Mouse (Mus musculus): ENCODE data around the gene Gm17087. TPM values are rescaled to one million over a fixed set of nuclear protein-coding genes. Genes with fewer than 3 reads are reported as not detected.

Gene Gm17087
- polyA plus RNA-seq, 1 experiment from 2014 or later = not detected

GRCm38 (mm10) chr17:8597790-8598189 lies 31.0 kb upstream of the Gm17087 start:
- H3K4me3 ChIP-seq (ENCODE audit: low read depth, low read length) = no peak overlapping the region
- no peaks in the 10 kb centered on the region for H3K9me3 ChIP-seq (ENCODE audit: low read length)
- no peaks in the 10 kb centered on the region for H3K4me1 ChIP-seq (ENCODE audit: insufficient read depth)
- H3K36me3 ChIP-seq (replicated peaks; ENCODE audit: insufficient read depth, low read length) = no peaks in the 10 kb centered on the region
- TF ChIP-seq CTCF (IDR thresholded peaks at IDR 0.05; ENCODE audit: low read depth) (peak; percentile 88), EP300 (IDR thresholded peaks at IDR 0.05; ENCODE audit: low read depth) (no peak)
- no peak overlapping the region for H3K9ac ChIP-seq (replicated peaks)
- no peak overlapping the region for H3K27ac ChIP-seq (ENCODE audit: low read depth)
- no peaks in the 10 kb centered on the region for H3K27me3 ChIP-seq (ENCODE audit: insufficient read depth, low read length)
- H3K4me2 ChIP-seq (ENCODE audit: low read depth, low read length) = no peak overlapping the region
- peak; percentile 57 for DNase-seq
- 8% methylated on average over 7 of the region's 7 CpGs for WGBS (ENCODE audit: insufficient replicate concordance)
- ATAC-seq = no peak

GRCm38 (mm10) chr17:8592427-8593277 lies 25.9 kb upstream of the Gm17087 start:
- WGBS (ENCODE audit: insufficient replicate concordance) = 15% methylated on average over 22 of the region's 22 CpGs
- H3K4me2 ChIP-seq (ENCODE audit: low read depth, low read length) = no peak overlapping the region
- no peak overlapping the region for H3K4me3 ChIP-seq (ENCODE audit: low read depth, low read length)
- ATAC-seq (no peak; the same call in 1 of the 2 replicates), DNase-seq (peak; percentile 65)
- H3K27ac ChIP-seq (ENCODE audit: low read depth) = no peak overlapping the region
- no peak overlapping the region for H3K9ac ChIP-seq (replicated peaks)
- H3K36me3 ChIP-seq (replicated peaks; ENCODE audit: insufficient read depth, low read length) = no peaks in the 10 kb centered on the region
- no peaks in the 10 kb centered on the region for H3K9me3 ChIP-seq (ENCODE audit: low read length)
- TF ChIP-seq EP300 (IDR thresholded peaks at IDR 0.05; ENCODE audit: low read depth) (no peak), CTCF (IDR thresholded peaks at IDR 0.05; ENCODE audit: low read depth) (peak; percentile 83)
- H3K27me3 ChIP-seq (ENCODE audit: insufficient read depth, low read length) = peaks cover 3% of the 10 kb centered on the region; the same call in 1 of the 2 replicates
- H3K4me1 ChIP-seq (ENCODE audit: insufficient read depth) = no peaks in the 10 kb centered on the region

- Histone ChIP-seq H3K4me1 (ENCODE audit: insufficient read depth) (no peaks in the 10 kb centered on the region), H3K27ac (ENCODE audit: low read depth) (no peak overlapping the region), H3K9me3 (ENCODE audit: low read length) (no peaks in the 10 kb centered on the region), H3K27me3 (ENCODE audit: insufficient read depth, low read length) (no peaks in the 10 kb centered on the region), H3K4me3 (ENCODE audit: low read depth, low read length) (no peak overlapping the region), H3K4me2 (ENCODE audit: low read depth, low read length) (no peak overlapping the region), H3K36me3 (replicated peaks; ENCODE audit: insufficient read depth, low read length) (no peaks in the 10 kb centered on the region), H3K9ac (replicated peaks) (no peak overlapping the region)
- no peak for ATAC-seq
- WGBS (ENCODE audit: insufficient replicate concordance) = 75% methylated on average over 8 of the region's 8 CpGs
- TF ChIP-seq CTCF (IDR thresholded peaks at IDR 0.05; ENCODE audit: low read depth) (no peak), EP300 (IDR thresholded peaks at IDR 0.05; ENCODE audit: low read depth) (no peak)
- no peak for DNase-seq
Observed at GRCm38 (mm10) chr17:8581579-8581978, 14.8 kb upstream of the Gm17087 start.

- Histone ChIP-seq H3K27me3 (ENCODE audit: insufficient read depth, low read length) (no peaks in the 10 kb centered on the region), H3K27ac (ENCODE audit: low read depth) (no peak overlapping the region), H3K4me2 (ENCODE audit: low read depth, low read length) (no peak overlapping the region), H3K36me3 (replicated peaks; ENCODE audit: insufficient read depth, low read length) (no peaks in the 10 kb centered on the region), H3K9ac (replicated peaks) (no peak overlapping the region), H3K9me3 (ENCODE audit: low read length) (no peaks in the 10 kb centered on the region), H3K4me1 (ENCODE audit: insufficient read depth) (no peaks in the 10 kb centered on the region), H3K4me3 (ENCODE audit: low read depth, low read length) (no peak overlapping the region)
- TF ChIP-seq EP300 (IDR thresholded peaks at IDR 0.05; ENCODE audit: low read depth) (no peak), CTCF (IDR thresholded peaks at IDR 0.05; ENCODE audit: low read depth) (peak; percentile 53)
- 58% methylated on average over 3 of the region's 3 CpGs for WGBS (ENCODE audit: insufficient replicate concordance)
- DNase-seq (no peak), ATAC-seq (no peak)
Observed at GRCm38 (mm10) chr17:8580360-8580759, 13.6 kb upstream of the Gm17087 start.

- Histone ChIP-seq H3K27me3 (ENCODE audit: insufficient read depth, low read length) (no peaks in the 10 kb centered on the region), H3K9ac (replicated peaks) (no peak overlapping the region), H3K4me2 (ENCODE audit: low read depth, low read length) (no peak overlapping the region), H3K9me3 (ENCODE audit: low read length) (no peaks in the 10 kb centered on the region), H3K36me3 (replicated peaks; ENCODE audit: insufficient read depth, low read length) (no peaks in the 10 kb centered on the region), H3K27ac (ENCODE audit: low read depth) (no peak overlapping the region), H3K4me3 (ENCODE audit: low read depth, low read length) (no peak overlapping the region), H3K4me1 (ENCODE audit: insufficient read depth) (no peaks in the 10 kb centered on the region)
- TF ChIP-seq CTCF (IDR thresholded peaks at IDR 0.05; ENCODE audit: low read depth) (no peak), EP300 (IDR thresholded peaks at IDR 0.05; ENCODE audit: low read depth) (no peak)
- 48% methylated on average over 8 of the region's 8 CpGs for WGBS (ENCODE audit: insufficient replicate concordance)
- ATAC-seq (peak; percentile 58), DNase-seq (no peak)
Observed at GRCm38 (mm10) chr17:8573542-8574260, 7.0 kb upstream of the Gm17087 start.

GRCm38 (mm10) chr17:8562886-8563280 lies 3.9 kb downstream of the Gm17087 start:
- TF ChIP-seq CTCF (IDR thresholded peaks at IDR 0.05; ENCODE audit: low read depth) = no peak
- TF ChIP-seq EP300 (IDR thresholded peaks at IDR 0.05; ENCODE audit: low read depth) = no peak
- Histone ChIP-seq H3K27me3 (ENCODE audit: insufficient read depth, low read length) (no peaks in the 10 kb centered on the region), H3K9ac (replicated peaks) (no peak overlapping the region), H3K4me3 (ENCODE audit: low read depth, low read length) (no peak overlapping the region), H3K27ac (ENCODE audit: low read depth) (no peak overlapping the region), H3K4me1 (ENCODE audit: insufficient read depth) (no peaks in the 10 kb centered on the region), H3K9me3 (ENCODE audit: low read length) (no peaks in the 10 kb centered on the region), H3K4me2 (ENCODE audit: low read depth, low read length) (no peak overlapping the region), H3K36me3 (replicated peaks; ENCODE audit: insufficient read depth, low read length) (no peaks in the 10 kb centered on the region)
- WGBS (ENCODE audit: insufficient replicate concordance) = 16% methylated on average over 1 of the region's 1 CpGs
- no peak for DNase-seq
- ATAC-seq = no peak

Measured in liver, postnatal 0 days (tissue).